Mouse (Mus musculus) left cerebral cortex, postnatal 4 days (tissue): ENCODE measurements around the gene Mall. TPM values are rescaled to one million over a fixed set of nuclear protein-coding genes. Genes with fewer than 3 reads are reported as not detected.

ENCODE experiments used
- total RNA-seq, 2 experiments: library from RNA; stranded (reverse); gene quantifications; 2 replicates each; pipeline ENCODE4 v1.2.3; 2021

The Mall gene
- total RNA-seq, 2 experiments from 2014 or later: 0.62 to 0.80 TPM

Other genes with a start within 250 kb of the Mall start
- gene Kcnip3, start 207.8 kb downstream of the Mall start, total RNA-seq: 10 to 100 TPM; 32.3 to 36.6 TPM
- not detected for gene Prom2, start 188.5 kb downstream of the Mall start, total RNA-seq
- 1 to 10 TPM; 9.2 to 9.5 TPM for gene Zfp661, start 142.8 kb downstream of the Mall start, total RNA-seq
- 100 to 1,000 TPM; 106 TPM for gene Mrps5, start 142.7 kb downstream of the Mall start, total RNA-seq
- 1 to 10 TPM; 1.3 to 1.5 TPM for gene Mal, start 73.2 kb downstream of the Mall start, total RNA-seq
- 10 to 100 TPM; 14.7 to 16.6 TPM for gene Nphp1, start 59.0 kb upstream of the Mall start, total RNA-seq
- 10 to 100 TPM; 25.2 to 27.6 TPM for gene Mtln, start 62.6 kb upstream of the Mall start, total RNA-seq
- gene Bub1, start 101.9 kb upstream of the Mall start, total RNA-seq: 1 to 10 TPM; 3.9 to 5.5 TPM
- gene Acoxl, start 108.9 kb upstream of the Mall start, total RNA-seq: not detected